Mouse (Mus musculus) left cerebral cortex, adult 18-20 months (tissue): ENCODE data around the gene Lrrc7. TPM values are rescaled to one million over a fixed set of nuclear protein-coding genes. Genes with fewer than 3 reads are reported as not detected.
A peak's percentile ranks its signal among the peaks of the same experiment; 100 is the strongest.

Source experiments
- DNase-seq, 2 experiments: peaks; one replicate each; pipeline ENCODE4 v3.0.0; 2021 to 2022; ENCODE audit warnings: low spot score in 2 of 2, mixed read lengths in 1 of 2
- total RNA-seq, 2 experiments: library from RNA; stranded (reverse); gene quantifications; 2 replicates each; pipeline ENCODE4 v1.2.3; 2021

Gene Lrrc7
- total RNA-seq, 2 experiments from 2014 or later: 99.9 TPM

DNA sequence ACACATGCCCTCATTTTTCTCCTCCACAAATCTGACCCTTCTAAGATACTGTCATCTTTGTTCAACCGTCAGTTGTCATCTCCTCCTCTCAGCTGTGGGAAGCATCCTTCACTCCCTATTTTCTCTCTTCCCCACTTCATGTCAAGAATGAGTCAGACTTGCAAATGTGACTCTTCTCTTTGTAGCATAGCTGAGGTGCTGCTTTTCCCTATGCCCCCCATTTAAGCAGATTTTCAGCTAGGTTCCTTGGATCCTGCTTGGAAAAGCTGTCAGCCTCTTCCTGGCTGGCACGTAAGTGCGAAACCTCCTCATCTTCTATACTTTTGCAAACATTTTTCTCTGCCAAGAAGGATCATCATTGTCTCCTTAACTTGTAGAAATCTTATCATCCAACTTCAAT is 192.9 kb downstream of the Lrrc7 start:
- peak; percentile 25 to 32 for DNase-seq

DNA sequence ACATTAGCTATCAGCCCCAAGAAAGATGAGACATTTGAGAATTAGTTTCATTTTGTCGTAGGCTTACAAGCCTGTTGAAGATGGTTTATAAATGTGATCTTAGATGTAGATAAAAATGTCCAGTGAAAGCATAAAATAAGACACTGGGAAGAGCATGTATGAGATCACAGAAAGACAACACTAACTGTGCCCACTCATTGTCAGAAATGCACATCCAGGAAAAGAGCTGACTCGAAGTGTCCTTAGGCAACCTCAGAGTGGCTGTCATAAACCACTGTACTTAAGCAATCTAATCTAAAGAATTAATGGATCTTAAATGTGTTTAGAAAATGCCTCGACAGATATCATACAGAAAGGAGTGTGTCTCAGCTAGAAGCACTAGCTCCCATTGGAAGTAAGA is 196.2 kb downstream of the Lrrc7 start:
- no peak for DNase-seq

DNA sequence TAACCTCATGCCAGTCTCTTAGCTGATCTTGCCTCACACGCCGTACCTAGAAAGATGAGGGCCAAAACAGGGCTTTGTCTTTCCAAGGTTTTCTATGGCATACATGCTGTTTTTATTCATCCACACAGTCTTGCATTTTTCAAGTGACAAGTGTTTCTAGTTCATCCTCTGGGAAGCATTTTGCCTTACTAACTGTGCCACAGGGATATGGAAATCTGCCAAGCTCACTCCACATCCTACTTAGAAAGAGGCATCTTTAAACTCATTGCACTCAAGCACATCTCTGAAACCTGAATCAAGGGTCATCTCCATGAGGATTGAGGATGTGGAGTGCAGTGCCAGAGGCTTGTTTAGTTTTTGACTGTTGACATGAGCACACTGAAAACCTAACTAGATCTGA is 199.9 kb downstream of the Lrrc7 start:
- no peak for DNase-seq

DNA sequence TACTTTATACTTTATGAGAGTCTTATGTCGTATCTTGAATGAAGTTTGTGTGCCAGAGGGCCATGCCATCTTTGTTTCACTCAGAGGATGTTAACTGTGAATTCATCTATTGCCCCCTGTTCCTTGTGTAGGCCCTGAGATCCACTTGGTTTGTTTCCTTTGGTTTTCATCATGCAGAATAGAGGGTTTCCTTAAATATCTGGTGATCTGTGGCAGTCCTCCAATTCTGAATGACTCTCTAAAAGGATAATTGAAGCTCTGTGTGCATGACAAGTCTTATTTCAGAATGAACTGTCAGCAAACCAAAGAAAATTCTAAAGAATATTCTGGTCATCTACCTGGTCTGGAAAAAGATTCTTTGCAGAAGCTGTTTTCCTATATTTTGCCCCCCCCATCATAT is 205.3 kb downstream of the Lrrc7 start:
- DNase-seq: no peak

DNA sequence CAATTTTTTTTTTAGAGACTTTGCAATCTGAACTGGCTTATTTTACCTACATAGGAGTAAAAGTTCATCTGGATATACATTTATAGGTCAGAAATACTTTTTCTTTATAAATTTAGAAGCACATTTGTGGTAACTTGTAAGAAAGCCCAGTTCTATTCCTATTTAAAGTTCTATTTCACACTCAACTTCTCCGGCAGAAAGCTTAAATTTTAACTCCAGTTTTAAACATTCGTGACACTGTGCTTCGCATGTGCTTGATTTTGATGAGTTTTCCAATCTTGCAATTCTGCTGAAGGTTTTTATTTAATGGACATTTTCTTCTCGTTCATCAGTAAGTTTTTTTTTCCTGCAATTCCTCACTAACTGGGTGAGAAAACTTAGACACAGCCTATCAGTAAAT is 205.8 kb downstream of the Lrrc7 start:
- DNase-seq: no peak

DNA sequence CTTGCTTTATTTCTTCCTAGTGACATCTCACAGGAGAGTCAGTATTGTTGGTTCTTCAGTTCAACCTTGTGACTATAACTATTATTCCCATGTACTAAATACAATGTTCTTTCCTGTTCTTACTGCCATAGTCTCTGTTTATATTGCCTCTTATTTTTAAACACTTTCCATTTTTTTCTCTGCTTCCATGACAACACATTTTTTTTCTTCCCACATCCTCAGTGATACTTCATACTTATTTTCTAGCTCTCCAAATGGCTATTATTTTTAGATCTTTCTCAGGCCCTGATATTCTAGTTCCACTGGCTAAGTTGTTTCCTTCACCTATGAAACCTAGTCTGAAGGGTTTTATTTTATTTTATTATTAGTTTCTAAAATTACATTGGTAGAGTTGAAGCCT is 221.2 kb downstream of the Lrrc7 start:
- DNase-seq: no peak

DNA sequence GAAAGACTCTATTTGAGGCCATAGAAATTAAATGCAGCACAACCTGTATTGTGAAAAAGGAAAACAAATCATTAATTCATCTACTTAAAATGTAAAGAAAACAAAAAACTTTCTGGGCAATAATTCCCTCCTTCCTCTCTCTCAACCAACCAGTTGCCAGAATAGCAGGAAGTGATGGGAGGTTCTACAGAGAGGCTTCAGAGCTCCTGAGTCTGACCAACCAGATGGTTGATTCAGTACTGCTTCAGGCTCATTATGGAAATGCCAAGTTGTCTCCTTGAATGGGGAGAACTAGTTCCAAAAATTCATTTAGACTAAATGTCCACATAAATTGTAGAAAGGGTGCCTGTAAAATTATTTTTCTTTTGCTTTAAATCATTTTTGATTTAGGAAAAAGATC is 231.9 kb downstream of the Lrrc7 start:
- no peak for DNase-seq

DNA sequence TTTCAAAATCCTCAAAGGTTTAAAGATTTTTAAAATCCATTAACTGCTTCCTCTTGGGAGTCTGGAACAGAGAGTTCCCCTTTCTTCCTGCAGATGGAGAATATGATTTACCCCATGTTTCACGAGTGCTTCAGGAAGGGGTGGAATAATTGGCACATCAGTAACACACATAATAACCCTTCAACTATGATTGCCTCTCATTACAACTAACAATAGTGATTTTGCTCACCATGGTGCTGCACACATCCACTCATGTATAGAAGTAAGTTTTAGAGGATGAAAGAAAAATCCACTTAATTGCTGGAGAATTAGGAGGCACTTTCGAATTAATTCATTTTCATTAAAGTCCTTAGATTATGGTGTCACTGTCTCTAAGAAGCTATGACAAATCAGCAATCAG is 251.6 kb downstream of the Lrrc7 start:
- no peak for DNase-seq

DNA sequence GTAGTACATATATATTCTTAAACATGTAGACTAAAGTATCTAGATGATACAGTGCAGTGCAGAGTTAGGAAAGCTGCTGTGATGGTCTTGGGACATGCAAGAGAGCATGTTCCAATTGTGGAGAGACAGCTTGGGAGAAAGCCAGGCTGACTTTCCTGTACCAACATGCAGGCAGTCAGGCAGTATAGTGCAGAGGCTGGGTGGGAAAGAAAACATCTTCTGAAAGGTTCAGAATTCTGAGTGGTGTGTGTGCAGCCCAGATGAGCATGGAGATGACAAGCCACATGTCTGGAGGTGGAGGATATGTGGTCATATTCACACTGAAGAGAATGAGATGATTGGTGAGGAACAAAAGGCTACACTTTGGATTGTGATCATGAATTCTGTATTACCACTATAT is 254.6 kb downstream of the Lrrc7 start:
- DNase-seq: peak; percentile 31 to 38

DNA sequence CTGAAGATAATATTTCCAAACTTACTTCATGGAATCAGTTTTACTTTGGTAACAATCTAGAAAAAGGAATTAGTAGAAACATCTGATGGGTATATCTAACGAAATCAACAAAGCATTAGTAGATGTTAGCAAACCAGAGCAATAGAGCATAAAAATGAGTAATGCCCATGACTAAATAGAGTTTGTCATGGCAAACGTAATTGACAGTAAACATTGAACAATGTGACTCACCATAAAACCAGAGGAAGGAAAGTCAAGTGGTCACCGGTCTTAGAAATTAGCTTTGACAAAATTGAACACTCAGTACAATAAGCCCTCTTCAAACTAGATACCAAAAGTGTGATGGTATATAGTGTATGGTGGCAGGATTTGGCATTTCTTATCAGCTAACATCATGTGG is 263.3 kb downstream of the Lrrc7 start:
- no peak for DNase-seq

DNA sequence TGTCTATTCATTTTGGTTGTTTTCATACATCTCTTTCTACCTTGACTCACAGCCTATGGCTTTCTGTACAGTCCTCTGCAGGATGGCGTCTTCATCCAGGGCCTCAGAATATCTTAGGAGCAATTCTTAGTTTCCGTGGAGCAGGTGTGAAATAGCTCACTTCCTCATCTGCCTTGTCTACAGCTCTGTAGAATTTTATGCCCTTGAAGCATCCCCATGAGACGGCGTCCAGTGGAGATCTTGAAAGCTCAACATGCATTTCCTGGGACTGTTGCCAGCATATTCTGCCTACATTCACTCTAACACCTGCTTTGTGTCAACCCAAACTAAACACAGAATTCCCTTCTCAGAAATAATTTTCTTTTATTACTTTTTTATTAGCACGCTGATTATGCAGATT is 267.0 kb downstream of the Lrrc7 start:
- DNase-seq: peak; percentile 19 to 37

DNA sequence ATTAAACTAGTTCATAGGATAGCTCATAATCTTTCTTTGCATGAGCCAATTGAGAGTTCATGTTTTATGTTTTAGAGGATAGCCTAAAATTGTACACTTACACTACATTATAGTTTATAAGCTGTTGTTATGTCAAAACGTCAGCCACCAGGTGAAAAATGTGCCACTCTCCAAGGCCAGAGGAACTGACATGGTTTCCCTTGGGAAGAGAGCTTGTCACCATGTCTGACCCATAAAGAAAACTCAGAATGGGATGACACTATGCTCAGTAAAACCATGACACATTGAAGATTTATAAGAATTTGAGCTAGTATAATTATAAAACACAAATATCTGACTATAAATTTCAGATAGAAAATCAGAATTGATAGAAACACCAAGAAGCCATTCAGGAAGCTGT is 277.6 kb downstream of the Lrrc7 start:
- DNase-seq: no peak

DNA sequence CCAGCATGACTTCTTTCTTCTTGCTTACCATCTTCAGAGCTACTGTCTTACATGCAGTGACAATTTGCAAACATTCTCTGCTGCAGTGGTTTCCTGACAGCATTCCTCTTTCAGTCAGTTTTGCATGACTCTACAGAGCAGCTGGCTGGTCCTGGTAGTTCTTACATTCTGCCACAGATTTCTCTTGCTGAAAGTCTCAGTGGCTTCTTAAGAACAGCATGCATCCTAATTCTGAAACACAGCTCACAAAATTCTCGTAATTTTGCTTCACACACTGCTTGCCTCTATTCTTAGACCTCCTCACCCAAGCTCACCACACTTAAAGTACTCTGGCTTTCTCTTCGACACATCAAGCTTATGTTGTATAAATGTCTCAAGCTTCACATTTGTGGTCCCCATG is 283.4 kb downstream of the Lrrc7 start:
- peak in 1 of 2 experiments; percentile 35 for DNase-seq

DNA sequence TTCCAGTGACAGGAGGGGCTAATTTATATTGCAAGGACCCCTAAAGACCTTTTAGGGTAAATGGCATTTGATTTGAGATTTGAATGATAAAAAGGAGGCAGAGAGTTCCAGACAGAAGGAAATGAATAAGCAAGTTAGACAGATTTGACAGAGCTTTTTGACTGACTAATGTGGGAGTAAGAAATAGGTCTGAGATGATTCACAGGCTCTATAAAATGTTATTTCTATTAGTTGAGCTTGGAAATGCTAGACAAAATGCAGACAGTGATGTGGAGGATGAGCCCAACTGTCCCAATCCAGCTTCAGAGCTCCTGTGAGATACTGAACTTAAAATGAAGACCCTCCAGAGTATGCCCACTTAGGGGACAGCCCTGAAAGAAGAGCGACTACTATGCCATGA is 289.3 kb downstream of the Lrrc7 start:
- no peak for DNase-seq

DNA sequence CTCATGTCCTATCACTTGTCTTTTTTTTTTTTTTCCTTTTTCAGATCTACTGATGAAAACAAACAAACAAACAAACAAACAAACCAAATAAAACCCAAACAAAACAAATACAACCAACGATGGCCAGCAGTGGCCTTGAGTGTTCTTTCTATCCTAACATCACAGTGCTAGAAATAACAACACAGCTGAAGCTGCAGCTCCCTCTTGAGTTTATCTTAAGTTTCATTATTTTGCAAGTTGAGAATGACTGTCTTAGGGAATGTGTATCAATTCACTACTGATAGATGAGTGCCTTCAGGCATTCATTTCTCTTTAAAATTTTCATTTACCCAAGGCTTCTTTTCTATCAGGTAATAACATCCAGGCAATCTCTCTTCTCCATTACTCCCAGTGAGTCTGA is 291.1 kb downstream of the Lrrc7 start:
- no peak for DNase-seq

DNA sequence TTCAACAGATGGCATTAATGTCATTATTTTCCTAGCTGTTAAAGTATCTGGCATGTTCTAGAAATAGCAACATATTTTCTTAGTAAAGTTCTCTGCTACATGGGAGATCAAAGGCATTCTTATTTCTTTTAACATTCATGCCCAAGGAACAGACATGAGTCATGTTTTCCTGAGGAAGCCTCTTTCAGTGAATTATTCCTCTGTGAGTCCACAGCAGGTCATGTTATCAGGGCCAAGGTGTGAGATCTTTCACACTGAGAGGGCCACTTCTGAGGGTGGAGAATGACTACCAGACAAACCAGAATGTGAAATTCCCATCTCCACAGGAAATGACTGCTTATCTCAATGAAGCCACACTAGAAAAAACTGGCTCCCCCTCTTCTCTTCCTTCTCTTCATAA is 309.4 kb downstream of the Lrrc7 start:
- DNase-seq: no peak

DNA sequence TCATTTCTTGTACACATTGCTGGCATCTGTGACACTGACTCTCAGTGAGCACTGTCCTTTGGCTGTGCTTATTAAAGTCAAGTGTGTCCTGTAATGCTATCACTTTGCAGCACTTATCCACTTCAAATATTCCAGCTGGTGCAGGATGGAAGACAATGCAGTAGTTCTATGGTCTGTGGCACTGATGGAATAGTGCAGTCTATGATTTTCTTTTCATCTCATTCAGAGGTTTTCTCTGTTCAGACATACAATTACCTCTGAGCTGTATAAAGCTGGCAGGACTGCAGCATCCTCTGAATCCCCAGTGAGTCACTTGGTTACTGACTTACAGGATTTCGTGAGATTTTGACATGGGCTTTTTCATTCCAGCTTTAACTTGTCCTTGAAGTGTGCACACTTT is 314.3 kb downstream of the Lrrc7 start:
- DNase-seq: no peak

DNA sequence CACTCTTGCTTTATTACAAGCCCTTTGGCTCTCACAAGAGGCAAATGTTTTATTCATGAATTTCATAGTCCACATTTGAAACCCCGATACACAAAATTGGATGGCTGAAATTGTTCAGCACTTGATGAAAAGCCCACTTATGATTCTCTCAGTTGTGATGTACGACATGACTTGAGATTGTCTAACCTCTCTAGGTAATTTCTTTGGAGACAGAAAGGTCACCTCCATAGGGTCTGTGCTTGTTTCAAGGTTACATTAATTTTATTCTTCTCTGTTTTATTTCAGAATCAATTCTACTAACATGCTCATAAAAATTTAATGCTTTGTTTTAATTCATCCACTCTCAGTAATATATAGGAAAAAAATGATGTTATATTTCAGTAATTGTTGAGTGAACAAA is 351.4 kb downstream of the Lrrc7 start:
- DNase-seq: no peak

DNA sequence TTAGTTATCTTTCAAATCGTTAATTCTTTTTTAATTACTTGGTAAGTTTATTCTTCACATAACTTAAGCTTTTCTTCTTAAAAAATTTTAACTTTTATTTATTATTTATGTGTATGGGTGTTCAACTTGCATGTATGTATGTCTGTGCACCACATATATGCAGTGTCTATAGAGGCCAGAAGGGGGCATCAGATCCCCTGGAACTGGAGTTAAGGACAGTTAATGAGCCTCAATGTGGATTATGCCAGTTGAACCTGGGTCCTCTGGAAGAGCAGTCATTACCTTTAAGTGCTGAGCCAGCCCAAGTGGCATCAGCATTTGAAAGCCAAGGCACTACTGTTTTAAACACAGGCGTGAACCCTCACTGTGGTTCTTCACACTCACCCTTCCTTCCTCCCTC is 352.0 kb downstream of the Lrrc7 start:
- DNase-seq: peak; percentile 36 to 43

DNA sequence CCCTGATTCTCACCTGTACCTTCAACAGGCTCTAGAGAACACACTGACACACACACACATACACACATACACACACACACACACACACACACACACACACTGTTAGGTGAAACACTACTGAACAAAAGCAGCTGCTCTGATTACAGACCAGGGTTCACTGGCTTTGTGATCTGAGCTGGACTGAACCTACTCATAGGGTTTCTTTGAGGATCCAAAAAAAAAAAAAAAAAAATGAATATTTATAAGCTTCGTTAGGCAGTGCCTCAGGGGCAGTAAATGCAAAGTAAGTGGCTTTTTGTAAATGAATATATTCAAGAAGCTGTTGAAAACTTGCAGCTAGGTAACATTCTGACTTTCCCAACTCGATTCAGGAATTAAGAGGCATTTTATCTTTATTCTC is 354.2 kb downstream of the Lrrc7 start:
- DNase-seq: no peak

DNA sequence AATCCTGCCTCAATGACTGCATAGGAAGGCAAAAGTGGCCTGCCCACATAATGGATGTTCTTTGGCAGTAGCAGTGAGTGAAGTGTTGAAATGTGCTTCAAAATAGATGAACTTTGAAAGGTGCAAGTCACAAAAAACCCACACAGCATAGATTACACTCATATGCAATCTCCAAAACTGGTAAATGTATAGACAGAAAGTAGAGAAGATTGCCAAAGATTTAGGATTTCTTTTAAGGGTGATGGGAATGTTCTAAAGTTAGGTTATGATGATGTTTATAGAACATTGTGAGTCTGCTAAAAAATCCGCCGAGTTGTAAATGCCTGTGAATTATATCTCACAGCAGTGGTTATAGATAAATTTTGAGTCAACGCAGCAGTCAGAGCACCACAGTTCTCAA is 359.2 kb downstream of the Lrrc7 start:
- DNase-seq: no peak

DNA sequence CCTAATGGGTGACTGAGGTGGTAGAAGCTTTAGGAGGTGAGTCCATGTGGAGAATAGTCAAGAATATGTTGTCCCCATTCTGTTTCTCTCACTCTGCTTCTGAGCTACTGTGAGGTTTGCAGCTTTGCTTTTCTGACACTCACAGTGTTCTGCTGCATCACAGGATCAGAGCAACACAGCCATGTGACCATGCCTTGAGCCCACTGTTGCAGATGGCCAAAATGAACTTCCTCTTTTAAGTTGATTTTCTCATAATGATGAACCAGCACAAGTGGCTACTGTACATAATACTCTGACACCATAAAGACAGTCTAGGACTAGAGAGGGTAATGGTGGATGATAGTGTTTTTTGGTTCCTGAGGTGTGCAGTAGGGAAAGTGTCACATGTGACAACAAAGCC is 366.6 kb downstream of the Lrrc7 start:
- no peak for DNase-seq

DNA sequence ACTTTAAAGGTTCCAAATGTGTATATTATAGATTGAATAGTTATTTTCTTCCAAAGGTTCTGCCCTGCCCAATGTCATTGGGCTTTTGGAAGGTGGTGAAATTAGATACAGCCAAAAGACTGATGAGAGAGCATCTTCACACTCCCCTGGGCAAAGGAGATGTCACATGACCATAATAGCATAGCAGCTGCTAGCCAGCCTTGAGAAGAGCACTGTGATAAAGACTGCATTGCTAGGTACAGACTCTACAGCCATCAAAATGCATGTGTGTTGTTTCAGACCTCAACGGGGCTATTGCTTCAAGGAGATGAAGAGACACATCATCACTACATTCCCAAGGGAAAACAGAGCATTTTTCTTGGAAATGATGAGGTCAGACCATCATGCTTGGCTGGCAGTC is 368.8 kb downstream of the Lrrc7 start:
- no peak for DNase-seq
